Mouse (Mus musculus) liver, embryonic 14.5 days (tissue): ENCODE results near the gene Taf8. TPM values are rescaled to one million over a fixed set of nuclear protein-coding genes. Genes with fewer than 3 reads are reported as not detected.
"Not testable (repeated sequence)": the region's sequence is repeated elsewhere in the genome, so short reads cannot be mapped to it uniquely, and the experiment has no call there.

ENCODE experiments used
- ATAC-seq: fragments of 200-750 bp; cut with Nextera tagmentation; 2 replicates; pipeline ENCODE4 v1.8.0; 2017; ENCODE audit warnings: moderate number of reproducible peaks, mild to moderate bottlenecking, moderate library complexity; ENCODE audit not compliant: insufficient read depth
- DNase-seq, 3 experiments: peaks; one replicate each; pipeline ENCODE4 v3.0.0-alpha.2; 2012 to 2013; ENCODE audit warnings: low read depth in 3 of 3, low spot score in 3 of 3
- H3K27ac ChIP-seq: fragments of 300-500 bp; sonication (generic); 2 replicates; pipeline ENCODE4 v1.5.1; 2014; ENCODE audit warnings: moderate library complexity, mild to moderate bottlenecking, control low read depth, inconsistent platforms
- H3K27me3 ChIP-seq: fragments of 300-500 bp; sonication (generic); 2 replicates; pipeline ENCODE4 v1.6.1; 2014; ENCODE audit warnings: mild to moderate bottlenecking, low read length, moderate library complexity; ENCODE audit not compliant: control insufficient read depth, insufficient read depth
- H3K36me3 ChIP-seq: fragments of 300-500 bp; sonication (generic); replicated peaks from 2 replicates; pipeline ENCODE4 v1.6.1; 2014; ENCODE audit warnings: low read depth; ENCODE audit not compliant: control insufficient read depth, insufficient read depth
- H3K4me1 ChIP-seq, 2 experiments: fragments of 200-500 bp in 1 of 2; fragments of 300-500 bp in 1 of 2; sonication (generic) in 1 of 2; replicated peaks; 2 replicates each; pipeline ENCODE4 v1.6.1; 2012 to 2014; ENCODE audit warnings: antibody characterized with exemption in 1 of 2, inconsistent platforms in 1 of 2, low read length in 1 of 2; ENCODE audit not compliant: control insufficient read depth in 2 of 2, insufficient read depth in 2 of 2
- H3K4me2 ChIP-seq: fragments of 300-500 bp; sonication (generic); 2 replicates; pipeline ENCODE4 v1.6.1; 2014; ENCODE audit warnings: low read depth, mild to moderate bottlenecking, control low read depth, moderate library complexity
- H3K4me3 ChIP-seq, 2 experiments: fragments of 200-500 bp in 1 of 2; fragments of 300-500 bp in 1 of 2; sonication (generic) in 1 of 2; 2 replicates each; pipeline ENCODE4 v1.5.1; 2012 to 2014; ENCODE audit warnings: low read depth in 2 of 2, low read length in 2 of 2, mild to moderate bottlenecking in 2 of 2, control low read depth in 1 of 2, inconsistent platforms in 1 of 2, moderate library complexity in 1 of 2; ENCODE audit not compliant: insufficient read depth in 1 of 2
- H3K9ac ChIP-seq: fragments of 300-500 bp; sonication (generic); replicated peaks from 2 replicates; pipeline ENCODE4 v1.6.1; 2014; ENCODE audit warnings: mild to moderate bottlenecking, control low read depth, moderate library complexity
- H3K9me3 ChIP-seq: fragments of 300-500 bp; sonication (generic); 2 replicates; pipeline ENCODE4 v1.6.1; 2016; ENCODE audit warnings: low read length, mixed read lengths; ENCODE audit not compliant: control insufficient read depth
- CTCF ChIP-seq: IDR thresholded peaks from 2 replicates; pipeline ENCODE4 v1.5.1; 2016; ENCODE audit warnings: antibody characterized with exemption, low read depth, control low read depth
- EP300 ChIP-seq: IDR thresholded peaks from 2 replicates; pipeline ENCODE4 v1.6.1; 2016; ENCODE audit warnings: antibody characterized with exemption, low read depth
- WGBS: fragments of 180-500 bp; shearing (Covaris S2); extraction: QIAGEN DNeasy Blood & Tissue Kit; methylation state at CpG from one replicate; pipeline ENCODE4 v1.1.7; 2014; ENCODE audit not compliant: insufficient replicate concordance; 5-methylcytosine and 5-hydroxymethylcytosine counted together
- polyA plus RNA-seq, 2 experiments: library from polyadenylated mRNA; depleted of rRNA in 1 of 2; stranded (reverse) in 1 of 2; unstranded in 1 of 2; fragments of >200 nt; fragmentation: Nextera tagmentation in 1 of 2; extraction: Ambion mirVana in 1 of 2; gene quantifications; 2 replicates each; pipeline versions ENCODE4 v1.2.1 to v1.2.3; 2012 to 2014

Gene Taf8
- polyA plus RNA-seq, 2 experiments: 10.4 to 15.5 TPM

- TF ChIP-seq EP300 (no peak), CTCF (no peak)
- no peak overlapping the region for H3K27ac ChIP-seq
- DNase-seq: no peak
- H3K36me3 ChIP-seq: peaks cover 15% of the 10 kb centered on the region
- H3K9ac ChIP-seq: no peak overlapping the region
- H3K4me3 ChIP-seq: no peak overlapping the region
- ATAC-seq: no peak
- no peaks in the 10 kb centered on the region for H3K27me3 ChIP-seq
- H3K9me3 ChIP-seq: no peaks in the 10 kb centered on the region
- H3K4me1 ChIP-seq: peaks cover 28 to 39% of the 10 kb centered on the region in 2 experiments
- H3K4me2 ChIP-seq: no peak overlapping the region
Measured at GRCm38 (mm10) chr17:47503689-47504088, 1.6 kb upstream of the Taf8 start.

GRCm38 (mm10) chr17:47502707-47503045 lies 584 bp upstream of the Taf8 start:
- peak overlapping the region in 1 of 2 experiments; percentile 87; a peak in 2 of 4 replicates for H3K4me3 ChIP-seq
- not testable (repeated sequence) for H3K9me3 ChIP-seq, H3K9ac ChIP-seq, DNase-seq, H3K27me3 ChIP-seq, ATAC-seq
- WGBS: 67% methylated on average over 6 of the region's 6 CpGs
- H3K4me2 ChIP-seq: peak overlapping the region; percentile 96
- peak overlapping the region; percentile 26 for H3K27ac ChIP-seq
- H3K4me1 ChIP-seq: peaks cover 21 to 32% of the 10 kb centered on the region in 2 experiments
- H3K36me3 ChIP-seq: peaks cover 22% of the 10 kb centered on the region

DNA sequence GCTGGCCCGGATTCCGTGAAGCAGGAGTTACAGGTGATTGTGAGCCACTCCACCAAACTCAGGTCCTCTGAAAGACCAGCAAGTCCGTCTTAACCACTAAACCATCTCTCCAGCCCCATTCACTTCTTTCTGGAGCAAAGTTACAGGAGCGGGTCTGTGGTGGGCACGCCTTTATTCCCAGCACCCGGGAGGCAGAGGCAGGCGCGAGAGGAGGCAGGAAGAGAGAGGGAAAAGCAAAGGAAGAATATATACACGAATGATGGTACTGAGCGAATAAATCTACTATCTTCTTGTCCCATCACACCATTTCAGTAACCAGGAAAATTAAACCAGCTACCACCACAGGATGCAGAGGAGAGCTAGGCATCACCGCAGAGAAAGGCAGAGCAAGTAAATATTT lies 561 bp downstream of the Taf8 start:
- H3K9me3 ChIP-seq: no peaks in the 10 kb centered on the region
- peak overlapping the region; percentile 83 for H3K27ac ChIP-seq
- peaks cover 29% of the 10 kb centered on the region for H3K36me3 ChIP-seq
- H3K4me2 ChIP-seq: peak overlapping the region; percentile 96
- peaks cover 17 to 23% of the 10 kb centered on the region in 2 experiments for H3K4me1 ChIP-seq
- DNase-seq (no peak), ATAC-seq (peak; percentile 7)
- WGBS: 5% methylated on average over 11 of the region's 11 CpGs
- TF ChIP-seq EP300 (no peak), CTCF (no peak)
- peak overlapping the region; percentile 85 for H3K9ac ChIP-seq
- H3K4me3 ChIP-seq: peak overlapping the region; percentile 78 to 87
- H3K27me3 ChIP-seq: no peaks in the 10 kb centered on the region

GRCm38 (mm10) chr17:47494132-47494531 lies 8.0 kb downstream of the Taf8 start:
- Histone ChIP-seq H3K4me2 (no peak overlapping the region), H3K4me1 (0 out of 4 replicates have a peak, but pooled peaks cover 0 to 7% of the 10 kb centered on the region in 2 experiments), H3K27me3 (no peaks in the 10 kb centered on the region), H3K27ac (no peak overlapping the region), H3K9me3 (no peaks in the 10 kb centered on the region), H3K9ac (no peak overlapping the region), H3K4me3 (no peak overlapping the region), H3K36me3 (peaks cover 78% of the 10 kb centered on the region)
- DNase-seq (no peak), ATAC-seq (no peak; the same call in 1 of the 2 replicates)
- 71% methylated on average over 11 of the region's 11 CpGs for WGBS
- TF ChIP-seq CTCF (no peak), EP300 (no peak)

DNA sequence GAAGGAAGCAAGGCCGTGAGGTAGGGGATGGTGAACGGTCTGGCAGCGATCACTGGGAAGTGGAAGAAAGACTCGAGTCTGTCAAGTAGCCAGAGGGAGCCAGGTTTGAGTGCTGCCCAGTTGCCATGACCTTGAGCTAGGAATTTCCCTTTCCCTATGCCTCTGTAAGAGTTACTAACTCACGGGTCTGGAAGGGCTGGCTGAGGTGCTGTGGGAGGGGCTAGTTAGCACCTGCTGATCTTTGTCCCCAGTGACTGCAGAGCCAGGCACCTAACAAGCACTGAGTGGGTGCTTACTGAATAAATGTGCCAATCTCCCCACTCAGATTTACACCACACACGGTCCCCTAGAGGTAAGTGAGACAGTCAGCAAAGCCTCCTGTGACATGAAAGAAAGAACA lies 8.4 kb downstream of the Taf8 start:
- Histone ChIP-seq H3K36me3 (peaks cover 80% of the 10 kb centered on the region), H3K27me3 (no peaks in the 10 kb centered on the region), H3K4me2 (no peak overlapping the region), H3K27ac (no peak overlapping the region), H3K4me3 (no peak overlapping the region), H3K9me3 (no peaks in the 10 kb centered on the region), H3K9ac (no peak overlapping the region), H3K4me1 (0 out of 4 replicates have a peak, but pooled peaks cover 0 to 7% of the 10 kb centered on the region in 2 experiments)
- TF ChIP-seq CTCF: no peak
- WGBS: 81% methylated on average over 6 of the region's 6 CpGs
- DNase-seq (no peak), ATAC-seq (no peak)
